Mouse (Mus musculus) liver, embryonic 11.5 days (tissue): Measurements from ENCODE around the gene Slc46a2. TPM values are rescaled to one million over a fixed set of nuclear protein-coding genes. Genes with fewer than 3 reads are reported as not detected.

Experiments
- ATAC-seq: fragments of 200-750 bp; cut with Nextera tagmentation; replicated peaks from 2 replicates; pipeline ENCODE4 v1.8.0; 2017; ENCODE audit warnings: moderate number of reproducible peaks, mild to moderate bottlenecking, moderate TSS enrichment, moderate library complexity; ENCODE audit not compliant: low FRiP score
- DNase-seq: peaks from one replicate; pipeline ENCODE4 v3.0.0-alpha.2; 2017; ENCODE audit warnings: low spot score
- H3K27ac ChIP-seq: fragments of 300-500 bp; sonication (generic); 2 replicates; pipeline ENCODE4 v1.5.1; 2014; ENCODE audit warnings: mild to moderate bottlenecking, low read depth, low read length, control low read depth
- H3K27me3 ChIP-seq: fragments of 300-500 bp; sonication (generic); replicated peaks from 2 replicates; pipeline ENCODE4 v1.6.1; 2014; ENCODE audit warnings: low read length, mixed read lengths; ENCODE audit not compliant: control insufficient read depth, insufficient read depth
- H3K36me3 ChIP-seq: fragments of 300-500 bp; sonication (generic); 2 replicates; pipeline ENCODE4 v1.6.1; 2014; ENCODE audit warnings: mild to moderate bottlenecking, low read length, moderate library complexity, mixed read lengths; ENCODE audit not compliant: control insufficient read depth, insufficient read depth
- H3K4me1 ChIP-seq: fragments of 300-500 bp; sonication (generic); replicated peaks from 2 replicates; pipeline ENCODE4 v1.6.1; 2014; ENCODE audit warnings: low read length, mixed read lengths; ENCODE audit not compliant: control insufficient read depth, insufficient read depth
- H3K4me2 ChIP-seq: fragments of 300-500 bp; sonication (generic); 2 replicates; pipeline ENCODE4 v1.6.1; 2014; ENCODE audit warnings: mild to moderate bottlenecking, control low read depth, moderate library complexity
- H3K4me3 ChIP-seq: fragments of 300-500 bp; sonication (generic); 2 replicates; pipeline ENCODE4 v1.5.1; 2014; ENCODE audit warnings: low read depth, low read length, control low read depth
- H3K9ac ChIP-seq: fragments of 300-500 bp; sonication (generic); 2 replicates; pipeline ENCODE4 v1.6.1; 2014; ENCODE audit warnings: low read depth, low read length, control low read depth
- H3K9me3 ChIP-seq: fragments of 300-500 bp; sonication (generic); 2 replicates; pipeline ENCODE4 v1.6.1; 2016; ENCODE audit warnings: low read length, inconsistent platforms, mixed read lengths; ENCODE audit not compliant: control insufficient read depth
- WGBS: fragments of 180-500 bp; shearing (Covaris S2); extraction: QIAGEN DNeasy Blood & Tissue Kit; methylation state at CpG from one replicate; pipeline ENCODE4 v1.1.7; 2014; 5-methylcytosine and 5-hydroxymethylcytosine counted together
- polyA plus RNA-seq: library from polyadenylated mRNA; unstranded; fragments of >200 nt; fragmentation: Nextera tagmentation; extraction: Ambion mirVana; gene quantifications from 2 replicates; pipeline ENCODE4 v1.2.1, GENCODE M21; 2014

Gene Slc46a2
- polyA plus RNA-seq, 1 experiment from 2014 or later = not detected

- 89% methylated on average over 3 of the region's 3 CpGs for WGBS
- H3K27me3 ChIP-seq = peaks cover 21% of the 10 kb centered on the region
Measured at GRCm38 (mm10) chr4:59917966-59918365, 3.1 kb upstream of the Slc46a2 start.

GRCm38 (mm10) chr4:59908785-59909184 lies 6.1 kb downstream of the Slc46a2 start:
- Histone ChIP-seq H3K27ac (no peak overlapping the region), H3K9me3 (no peaks in the 10 kb centered on the region), H3K4me1 (no peaks in the 10 kb centered on the region), H3K9ac (no peak overlapping the region), H3K4me2 (no peak overlapping the region), H3K27me3 (peaks cover 7% of the 10 kb centered on the region), H3K4me3 (no peak overlapping the region), H3K36me3 (no peaks in the 10 kb centered on the region)
- 88% methylated on average over 2 of the region's 2 CpGs for WGBS
- ATAC-seq (no peak), DNase-seq (no peak)

More at GRCm38 (mm10) chr4:59917966-59918365, 3.1 kb upstream of the Slc46a2 start:
- no peak for DNase-seq
- no peak for ATAC-seq
- no peaks in the 10 kb centered on the region for H3K9me3 ChIP-seq
- no peak overlapping the region for H3K9ac ChIP-seq
- no peak overlapping the region for H3K4me3 ChIP-seq
- H3K4me1 ChIP-seq = no peaks in the 10 kb centered on the region
- no peak overlapping the region for H3K4me2 ChIP-seq
- no peak overlapping the region for H3K27ac ChIP-seq
- no peaks in the 10 kb centered on the region for H3K36me3 ChIP-seq

GRCm38 (mm10) chr4:59907657-59908230 lies 7.1 kb downstream of the Slc46a2 start:
- no peak overlapping the region for H3K27ac ChIP-seq
- DNase-seq = no peak
- H3K4me3 ChIP-seq = no peak overlapping the region
- no peak overlapping the region for H3K4me2 ChIP-seq
- H3K27me3 ChIP-seq = 0 out of 2 replicates have a peak, but pooled peaks cover 2% of the 10 kb centered on the region
- 57% methylated on average over 10 of the region's 10 CpGs for WGBS
- H3K36me3 ChIP-seq = no peaks in the 10 kb centered on the region
- H3K4me1 ChIP-seq = no peaks in the 10 kb centered on the region
- no peaks in the 10 kb centered on the region for H3K9me3 ChIP-seq
- no peak overlapping the region for H3K9ac ChIP-seq
- no peak for ATAC-seq

GRCm38 (mm10) chr4:59907092-59907491 lies 7.8 kb downstream of the Slc46a2 start:
- H3K4me2 ChIP-seq = no peak overlapping the region
- H3K4me1 ChIP-seq = no peaks in the 10 kb centered on the region
- H3K27ac ChIP-seq = no peak overlapping the region
- no peaks in the 10 kb centered on the region for H3K36me3 ChIP-seq
- no peak overlapping the region for H3K9ac ChIP-seq
- DNase-seq (no peak), ATAC-seq (no peak)
- WGBS = 77% methylated on average over 6 of the region's 6 CpGs
- H3K4me3 ChIP-seq = no peak overlapping the region
- no peaks in the 10 kb centered on the region for H3K9me3 ChIP-seq
- no peaks in the 10 kb centered on the region for H3K27me3 ChIP-seq

- WGBS = 58% methylated on average over 6 of the region's 6 CpGs
- Histone ChIP-seq H3K4me2 (no peak overlapping the region), H3K4me3 (no peak overlapping the region), H3K27me3 (no peaks in the 10 kb centered on the region), H3K9me3 (no peaks in the 10 kb centered on the region), H3K27ac (no peak overlapping the region), H3K36me3 (no peaks in the 10 kb centered on the region), H3K4me1 (no peaks in the 10 kb centered on the region), H3K9ac (no peak overlapping the region)
- no peak for ATAC-seq
- no peak for DNase-seq
Measured at GRCm38 (mm10) chr4:59902547-59902946, 12.3 kb downstream of the Slc46a2 start.

- H3K9ac ChIP-seq = no peak overlapping the region
- H3K4me2 ChIP-seq = no peak overlapping the region
- no peaks in the 10 kb centered on the region for H3K9me3 ChIP-seq
- no peaks in the 10 kb centered on the region for H3K27me3 ChIP-seq
- no peaks in the 10 kb centered on the region for H3K4me1 ChIP-seq
- no peaks in the 10 kb centered on the region for H3K36me3 ChIP-seq
- 89% methylated on average over 6 of the region's 6 CpGs for WGBS
- H3K4me3 ChIP-seq = no peak overlapping the region
- DNase-seq (no peak), ATAC-seq (no peak)
- no peak overlapping the region for H3K27ac ChIP-seq
Measured at GRCm38 (mm10) chr4:59901810-59902209, 13.0 kb downstream of the Slc46a2 start.

- ATAC-seq = no peak
- H3K4me1 ChIP-seq = no peaks in the 10 kb centered on the region
- no peak for DNase-seq
Measured at GRCm38 (mm10) chr4:59898521-59898919, 16.3 kb downstream of the Slc46a2 start.

GRCm38 (mm10) chr4:59897814-59898520 lies 16.9 kb downstream of the Slc46a2 start:
- Histone ChIP-seq H3K4me3 (no peak overlapping the region), H3K27ac (no peak overlapping the region), H3K4me1 (no peaks in the 10 kb centered on the region), H3K27me3 (no peaks in the 10 kb centered on the region), H3K36me3 (no peaks in the 10 kb centered on the region), H3K4me2 (no peak overlapping the region), H3K9me3 (no peaks in the 10 kb centered on the region), H3K9ac (no peak overlapping the region)
- no peak for ATAC-seq
- no peak for DNase-seq
- WGBS = 73% methylated on average over 12 of the region's 12 CpGs

More at GRCm38 (mm10) chr4:59898521-59898919, 16.3 kb downstream of the Slc46a2 start:
- Histone ChIP-seq H3K27ac (no peak overlapping the region), H3K9ac (no peak overlapping the region), H3K27me3 (no peaks in the 10 kb centered on the region), H3K4me2 (no peak overlapping the region), H3K4me3 (no peak overlapping the region), H3K36me3 (no peaks in the 10 kb centered on the region), H3K9me3 (no peaks in the 10 kb centered on the region)
- WGBS = 68% methylated on average over 9 of the region's 9 CpGs

GRCm38 (mm10) chr4:59896000-59896399 lies 18.9 kb downstream of the Slc46a2 start:
- no peak for DNase-seq
- no peaks in the 10 kb centered on the region for H3K9me3 ChIP-seq

More at GRCm38 (mm10) chr4:59896000-59896399, 18.9 kb downstream of the Slc46a2 start:
- ATAC-seq = no peak
- H3K27ac ChIP-seq = no peak overlapping the region
- no peaks in the 10 kb centered on the region for H3K36me3 ChIP-seq
- 78% methylated on average over 5 of the region's 5 CpGs for WGBS
- H3K4me3 ChIP-seq = no peak overlapping the region
- no peaks in the 10 kb centered on the region for H3K4me1 ChIP-seq
- H3K4me2 ChIP-seq = no peak overlapping the region
- no peak overlapping the region for H3K9ac ChIP-seq
- no peaks in the 10 kb centered on the region for H3K27me3 ChIP-seq
